Mouse (Mus musculus) heart, postnatal 0 days (tissue): ENCODE measurements around the gene Aurkb. TPM values are rescaled to one million over a fixed set of nuclear protein-coding genes. Genes with fewer than 3 reads are reported as not detected.
"Not testable (repeated sequence)": the region's sequence is repeated elsewhere in the genome, so short reads cannot be mapped to it uniquely, and the experiment has no call there.

ENCODE experiments used
- ATAC-seq: fragments of 200-750 bp; cut with Nextera tagmentation; 2 replicates; pipeline ENCODE4 v1.8.0; 2017; ENCODE audit warnings: low read depth, moderate number of reproducible peaks, moderate library complexity; ENCODE audit not compliant: insufficient read depth
- DNase-seq: peaks from one replicate; pipeline ENCODE4 v3.0.0-alpha.2; 2016; ENCODE audit warnings: low spot score
- H3K27ac ChIP-seq: fragments of 300-500 bp; sonication (generic); 2 replicates; pipeline ENCODE4 v1.5.1; 2014; ENCODE audit warnings: low read depth, mild to moderate bottlenecking
- H3K27me3 ChIP-seq: fragments of 300-500 bp; sonication (generic); 2 replicates; pipeline ENCODE4 v1.6.1; 2014; ENCODE audit warnings: low read length, mixed read lengths; ENCODE audit not compliant: control insufficient read depth, insufficient read depth
- H3K36me3 ChIP-seq: fragments of 300-500 bp; sonication (generic); replicated peaks from 2 replicates; pipeline ENCODE4 v1.6.1; 2014; ENCODE audit warnings: low read length, mixed read lengths; ENCODE audit not compliant: control insufficient read depth, insufficient read depth
- H3K4me1 ChIP-seq: fragments of 300-500 bp; sonication (generic); 2 replicates; pipeline ENCODE4 v1.6.1; 2014; ENCODE audit warnings: antibody characterized with exemption; ENCODE audit not compliant: control insufficient read depth, insufficient read depth
- H3K4me2 ChIP-seq: fragments of 300-500 bp; sonication (generic); 2 replicates; pipeline ENCODE4 v1.6.1; 2014; ENCODE audit warnings: low read depth, mild to moderate bottlenecking, low read length, moderate library complexity
- H3K4me3 ChIP-seq: fragments of 300-500 bp; sonication (generic); 2 replicates; pipeline ENCODE4 v1.5.1; 2014; ENCODE audit warnings: low read depth, low read length
- H3K9ac ChIP-seq: fragments of 300-500 bp; sonication (generic); replicated peaks from 2 replicates; pipeline ENCODE4 v1.6.1; 2014; ENCODE audit warnings: low read depth, low read length, mixed read lengths
- H3K9me3 ChIP-seq: fragments of 300-500 bp; sonication (generic); replicated peaks from 2 replicates; pipeline ENCODE4 v1.6.1; 2016; ENCODE audit warnings: low read length; ENCODE audit not compliant: control insufficient read depth
- CTCF ChIP-seq: IDR thresholded peaks from 2 replicates; pipeline ENCODE4 v1.5.1; 2016; ENCODE audit warnings: antibody characterized with exemption, control low read depth, low read depth
- EP300 ChIP-seq: IDR thresholded peaks from 2 replicates; pipeline ENCODE4 v1.6.1; 2016; ENCODE audit warnings: antibody characterized with exemption, low read depth
- WGBS: fragments of 180-500 bp; shearing (Covaris S2); extraction: QIAGEN DNeasy Blood & Tissue Kit; methylation state at CpG from one replicate; pipeline ENCODE4 v1.1.7; 2014; 5-methylcytosine and 5-hydroxymethylcytosine counted together
- polyA plus RNA-seq: library from polyadenylated mRNA; unstranded; fragments of >200 nt; fragmentation: Nextera tagmentation; extraction: Ambion mirVana; gene quantifications from 2 replicates; pipeline ENCODE4 v1.2.1, GENCODE M21; 2015
- total RNA-seq: library from RNA; depleted of rRNA; stranded (reverse); fragments of >200 nt; gene quantifications from 2 replicates; pipeline ENCODE4 v1.2.3, GENCODE M21; 2014; ENCODE audit warnings: low replicate concordance; rRNA removed

Aurkb gene
- 21.4 and 54.6 TPM in 2 replicates for total RNA-seq
- polyA plus RNA-seq, result 19.5 and 19.9 TPM in 2 replicates

DNA sequence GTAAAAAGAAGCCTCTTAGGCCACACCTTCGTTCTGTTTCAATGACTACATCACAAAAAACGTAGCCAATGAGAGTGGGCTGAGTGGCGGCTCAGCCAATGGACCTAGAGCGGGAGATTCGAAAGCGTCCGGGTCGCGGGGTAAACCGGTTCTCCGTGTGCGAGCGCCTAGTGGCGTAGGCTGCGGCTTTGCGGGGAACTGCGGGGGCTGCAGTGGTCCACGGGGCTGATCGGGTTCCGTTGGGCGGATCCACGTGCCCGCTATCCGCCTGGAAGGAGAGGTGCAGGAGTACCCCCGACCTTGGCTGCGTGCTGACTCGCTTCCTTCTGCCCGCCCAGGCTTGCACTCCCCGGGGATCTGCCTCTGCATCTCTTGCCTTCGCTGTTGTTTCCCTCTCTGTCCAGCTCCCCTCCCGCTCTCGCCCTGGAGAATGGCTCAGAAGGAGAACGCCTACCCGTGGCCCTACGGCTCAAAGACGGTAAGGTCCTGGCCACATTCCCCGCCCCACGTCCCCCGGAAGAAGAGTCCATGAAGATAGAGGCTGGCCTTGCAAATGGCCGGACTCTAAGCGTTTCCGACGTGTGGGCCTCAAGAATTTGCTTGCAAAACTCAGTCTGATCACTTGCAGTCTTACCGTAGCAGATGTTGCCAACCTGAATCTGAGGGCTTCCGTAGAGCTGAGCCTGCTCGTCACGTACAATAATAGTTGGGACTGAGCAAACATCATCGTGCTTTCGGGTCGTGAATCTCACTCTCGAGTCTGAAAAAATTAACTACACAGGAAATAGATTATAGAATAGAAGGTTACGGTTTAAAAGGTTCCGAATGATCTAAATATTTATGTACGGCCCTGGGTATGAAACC, at the start of gene Aurkb:
Gene Aurkb (plus strand): TSS at position 117 of the 864 bp plus-strand sequence.
- WGBS, result under 1% methylated on average over 53 of the region's 54 CpGs
- H3K36me3 ChIP-seq, result peaks cover 14% of the 10 kb centered on the region; the same call in 1 of the 2 replicates
- peak within 1 kb of the TSS; percentile 66 for H3K9ac ChIP-seq
- H3K4me3 ChIP-seq, result peak within 1 kb of the TSS; percentile 84
- no peaks in the 10 kb centered on the region for H3K9me3 ChIP-seq
- peak within 1 kb of the TSS; percentile 83 for H3K27ac ChIP-seq
- H3K27me3 ChIP-seq, result no peaks in the 10 kb centered on the region
- DNase-seq (peak; percentile 94), ATAC-seq (peak; percentile 73)
- no peak for TF ChIP-seq EP300
- TF ChIP-seq CTCF, result no peak
- peaks cover 11% of the 10 kb centered on the region for H3K4me1 ChIP-seq
- H3K4me2 ChIP-seq, result peak within 1 kb of the TSS; percentile 84

DNA sequence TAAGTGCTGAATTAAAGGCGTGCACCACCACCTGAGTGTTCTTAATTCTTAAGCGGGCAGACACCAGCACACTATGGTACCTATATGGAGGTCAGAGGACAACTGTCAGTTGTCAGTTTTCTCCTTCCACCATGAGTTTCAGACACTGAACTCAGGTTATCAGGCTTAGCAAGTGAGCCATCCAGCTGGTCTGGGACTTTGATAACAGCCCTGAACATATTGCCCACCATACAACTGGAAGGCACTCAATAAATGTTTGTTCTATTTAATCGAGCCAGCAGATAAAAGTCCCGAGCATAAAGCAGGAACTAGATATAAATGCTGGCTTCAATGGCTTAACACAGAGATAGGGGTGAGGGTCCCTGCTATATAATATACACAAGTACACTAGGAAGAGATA, 48.4 kb upstream of the Aurkb start:
- Histone ChIP-seq H3K27me3 (no peaks in the 10 kb centered on the region), H3K9ac (no peak overlapping the region), H3K4me1 (no peaks in the 10 kb centered on the region), H3K4me2 (no peak overlapping the region), H3K4me3 (no peak overlapping the region), H3K9me3 (no peaks in the 10 kb centered on the region), H3K27ac (no peak overlapping the region), H3K36me3 (peaks cover 82% of the 10 kb centered on the region)
- ATAC-seq (no peak), DNase-seq (no peak)
- no peak for TF ChIP-seq CTCF
- no peak for TF ChIP-seq EP300
- 84% methylated on average over 4 of the region's 4 CpGs for WGBS

DNA sequence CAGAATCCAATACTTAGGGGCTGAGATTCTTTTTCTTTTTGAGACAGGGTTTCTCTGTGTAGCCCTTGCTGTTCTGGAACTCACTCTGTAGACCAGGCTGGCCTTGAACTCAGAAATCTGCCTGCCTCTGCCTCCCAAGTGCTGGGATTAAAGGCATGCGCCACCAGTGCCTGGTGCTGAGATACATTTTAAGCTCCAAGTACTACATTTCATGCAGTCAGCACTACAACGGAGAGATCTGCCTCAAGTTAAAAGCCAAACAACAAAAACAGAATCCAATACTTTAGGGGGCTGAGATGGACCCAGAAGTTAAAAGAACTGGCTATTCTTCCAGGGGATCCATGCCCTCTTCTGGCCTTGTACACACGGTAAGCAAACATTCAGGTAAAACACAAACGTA, 42.7 kb upstream of the Aurkb start:
- WGBS, result 90% methylated on average over 4 of the region's 4 CpGs
- not testable (repeated sequence) for H3K27me3 ChIP-seq, H3K9ac ChIP-seq, H3K27ac ChIP-seq, H3K9me3 ChIP-seq, ATAC-seq, H3K4me3 ChIP-seq, H3K4me1 ChIP-seq, DNase-seq, H3K4me2 ChIP-seq
- peaks cover 46% of the 10 kb centered on the region for H3K36me3 ChIP-seq

DNA sequence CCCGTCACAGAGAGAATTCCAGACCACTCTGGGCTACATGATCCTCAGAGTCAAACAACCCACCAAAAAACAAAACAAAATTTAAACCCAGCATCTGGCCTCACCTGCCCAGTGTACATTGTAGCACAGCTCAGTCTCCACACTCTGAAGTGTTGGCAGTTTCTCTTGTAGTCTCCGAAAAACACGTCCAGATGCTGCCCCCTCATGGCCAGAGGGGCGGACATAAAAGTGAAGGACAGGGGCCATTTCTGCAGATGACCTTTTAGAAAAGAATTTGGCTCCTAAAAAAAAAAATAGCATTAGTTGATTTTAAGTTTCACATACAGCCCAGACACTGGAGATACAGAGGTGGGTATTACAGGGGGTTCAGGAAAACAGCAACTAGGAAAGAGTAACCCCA, 41.9 kb upstream of the Aurkb start:
- H3K4me2 ChIP-seq, result no peak overlapping the region
- H3K27me3 ChIP-seq, result no peaks in the 10 kb centered on the region
- DNase-seq, result no peak
- H3K9ac ChIP-seq, result no peak overlapping the region
- 0 out of 2 replicates have a peak, but pooled peaks cover 5% of the 10 kb centered on the region for H3K4me1 ChIP-seq
- no peaks in the 10 kb centered on the region for H3K9me3 ChIP-seq
- TF ChIP-seq EP300, result no peak
- TF ChIP-seq CTCF, result peak; percentile 22
- 41% methylated on average over 4 of the region's 4 CpGs for WGBS
- no peak for ATAC-seq
- no peak overlapping the region for H3K27ac ChIP-seq
- no peak overlapping the region for H3K4me3 ChIP-seq
- H3K36me3 ChIP-seq, result peaks cover 38% of the 10 kb centered on the region

DNA sequence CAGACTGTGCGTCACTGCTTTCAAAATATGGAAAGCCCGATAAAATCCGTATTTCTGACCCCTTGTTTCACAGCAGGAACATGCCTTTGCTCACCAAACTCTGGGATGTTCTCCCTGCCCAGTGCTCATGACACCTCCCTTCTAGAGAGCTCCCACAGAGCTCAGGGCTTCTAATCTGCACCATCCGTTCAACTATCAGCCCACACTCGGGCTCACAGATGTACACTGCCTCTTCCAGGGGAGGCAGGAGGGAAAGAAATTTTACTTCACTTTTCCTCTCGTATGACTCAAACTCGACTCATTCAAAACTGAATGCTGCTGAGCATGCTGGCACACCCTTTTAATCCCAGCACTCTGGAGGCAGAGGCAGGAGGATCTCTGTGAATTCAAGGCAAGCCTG, 40.3 kb upstream of the Aurkb start:
- H3K9me3 ChIP-seq, result no peaks in the 10 kb centered on the region
- WGBS, result 80% methylated on average over 7 of the region's 7 CpGs
- DNase-seq (no peak), ATAC-seq (no peak)
- no peak overlapping the region for H3K4me2 ChIP-seq
- no peak overlapping the region for H3K4me3 ChIP-seq
- H3K36me3 ChIP-seq, result peaks cover 24% of the 10 kb centered on the region
- 0 out of 2 replicates have a peak, but pooled peaks cover 5% of the 10 kb centered on the region for H3K4me1 ChIP-seq
- no peaks in the 10 kb centered on the region for H3K27me3 ChIP-seq
- TF ChIP-seq EP300 (no peak), CTCF (no peak)
- no peak overlapping the region for H3K27ac ChIP-seq
- no peak overlapping the region for H3K9ac ChIP-seq

DNA sequence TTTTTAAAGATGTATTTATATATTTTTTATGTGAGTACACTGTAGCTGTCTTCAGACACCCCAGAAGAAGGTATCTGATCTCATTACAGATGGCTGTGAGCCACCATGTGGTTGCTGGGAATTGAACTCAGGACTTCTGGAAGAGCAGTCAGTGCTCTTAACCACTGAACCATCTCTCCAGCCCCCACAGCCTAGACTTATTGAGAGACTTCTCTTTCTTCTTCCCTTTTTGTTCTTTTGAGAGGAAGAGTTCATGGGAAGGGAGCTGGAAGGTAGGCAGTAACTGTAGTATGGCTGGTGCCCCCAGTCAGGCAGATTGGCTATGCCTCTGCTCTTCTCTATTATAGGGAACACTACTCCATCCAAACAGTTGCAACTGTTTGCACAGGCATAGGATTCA, 38.9 kb upstream of the Aurkb start:
- not testable (repeated sequence) for H3K4me3 ChIP-seq, ATAC-seq, H3K4me1 ChIP-seq, H3K27ac ChIP-seq, DNase-seq, H3K9ac ChIP-seq, H3K27me3 ChIP-seq, H3K4me2 ChIP-seq, H3K9me3 ChIP-seq
- peaks cover 11% of the 10 kb centered on the region for H3K36me3 ChIP-seq
